Mouse (Mus musculus): ENCODE data around the gene Tmem136. TPM values are rescaled to one million over a fixed set of nuclear protein-coding genes. Genes with fewer than 3 reads are reported as not detected.
"Not testable (repeated sequence)": the region's sequence is repeated elsewhere in the genome, so short reads cannot be mapped to it uniquely, and the experiment has no call there.

Tmem136 gene
- polyA plus RNA-seq, 1 experiment from 2014 or later = 11.4 TPM

- 84% methylated on average over 10 of the region's 10 CpGs for WGBS
- Histone ChIP-seq H3K27ac (no peak overlapping the region), H3K36me3 (replicated peaks) (no peaks in the 10 kb centered on the region), H3K4me1 (peaks cover 14% of the 10 kb centered on the region), H3K4me3 (no peak overlapping the region), H3K9me3 (no peaks in the 10 kb centered on the region), H3K27me3 (ENCODE audit: poor library complexity, severe bottlenecking) (0 out of 2 replicates have a peak, but pooled peaks cover 4% of the 10 kb centered on the region)
- no peak for DNase-seq (ENCODE audit: extremely low spot score, low spot score)
Measured at GRCm38 (mm10) chr9:43127101-43127787, 10.9 kb upstream of the Tmem136 start.

- DNase-seq (ENCODE audit: extremely low spot score, low spot score) = no peak
Measured at GRCm38 (mm10) chr9:43122379-43122778, 6.0 kb upstream of the Tmem136 start.

GRCm38 (mm10) chr9:43121948-43122347 lies 5.6 kb upstream of the Tmem136 start:
- H3K36me3 ChIP-seq (replicated peaks); H3K27me3 ChIP-seq (ENCODE audit: poor library complexity, severe bottlenecking); DNase-seq (ENCODE audit: extremely low spot score, low spot score); H3K4me1 ChIP-seq; H3K4me3 ChIP-seq; H3K9me3 ChIP-seq; H3K27ac ChIP-seq: not testable (repeated sequence)
- 87% methylated on average over 2 of the region's 2 CpGs for WGBS

More at GRCm38 (mm10) chr9:43122379-43122778, 6.0 kb upstream of the Tmem136 start:
- 61% methylated on average over 1 of the region's 1 CpGs for WGBS
- Histone ChIP-seq H3K36me3 (replicated peaks) (no peaks in the 10 kb centered on the region), H3K4me3 (no peak overlapping the region), H3K27ac (no peak overlapping the region), H3K9me3 (no peaks in the 10 kb centered on the region), H3K27me3 (ENCODE audit: poor library complexity, severe bottlenecking) (no peaks in the 10 kb centered on the region), H3K4me1 (no peaks in the 10 kb centered on the region)

DNA sequence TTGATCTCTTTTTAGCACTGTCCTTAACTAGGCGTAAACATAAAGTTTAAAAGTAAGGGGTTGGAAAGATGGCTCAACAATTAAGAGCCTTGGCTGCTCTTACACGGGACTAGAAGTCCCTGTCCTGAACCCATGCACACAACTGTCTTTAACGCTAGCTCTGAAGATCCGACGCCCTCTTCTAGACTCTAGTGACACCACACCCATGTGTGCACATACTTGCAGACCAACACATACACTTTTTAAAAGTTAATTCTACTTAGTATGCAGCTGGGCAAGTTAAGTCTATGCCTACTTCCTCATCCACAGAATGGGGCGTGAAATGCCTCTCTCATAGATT lies 597 bp upstream of the Tmem136 start:
- Histone ChIP-seq H3K4me3 (0 out of 2 replicates have a peak overlapping the region, but pooled peaks have one; percentile 71), H3K4me1 (peaks cover 22% of the 10 kb centered on the region), H3K36me3 (replicated peaks) (peaks cover 2% of the 10 kb centered on the region), H3K27ac (no peak overlapping the region), H3K9me3 (no peaks in the 10 kb centered on the region), H3K27me3 (ENCODE audit: poor library complexity, severe bottlenecking) (no peaks in the 10 kb centered on the region; the same call in 1 of the 2 replicates)
- no peak for DNase-seq (ENCODE audit: extremely low spot score, low spot score)
- 84% methylated on average over 6 of the region's 6 CpGs for WGBS

DNA sequence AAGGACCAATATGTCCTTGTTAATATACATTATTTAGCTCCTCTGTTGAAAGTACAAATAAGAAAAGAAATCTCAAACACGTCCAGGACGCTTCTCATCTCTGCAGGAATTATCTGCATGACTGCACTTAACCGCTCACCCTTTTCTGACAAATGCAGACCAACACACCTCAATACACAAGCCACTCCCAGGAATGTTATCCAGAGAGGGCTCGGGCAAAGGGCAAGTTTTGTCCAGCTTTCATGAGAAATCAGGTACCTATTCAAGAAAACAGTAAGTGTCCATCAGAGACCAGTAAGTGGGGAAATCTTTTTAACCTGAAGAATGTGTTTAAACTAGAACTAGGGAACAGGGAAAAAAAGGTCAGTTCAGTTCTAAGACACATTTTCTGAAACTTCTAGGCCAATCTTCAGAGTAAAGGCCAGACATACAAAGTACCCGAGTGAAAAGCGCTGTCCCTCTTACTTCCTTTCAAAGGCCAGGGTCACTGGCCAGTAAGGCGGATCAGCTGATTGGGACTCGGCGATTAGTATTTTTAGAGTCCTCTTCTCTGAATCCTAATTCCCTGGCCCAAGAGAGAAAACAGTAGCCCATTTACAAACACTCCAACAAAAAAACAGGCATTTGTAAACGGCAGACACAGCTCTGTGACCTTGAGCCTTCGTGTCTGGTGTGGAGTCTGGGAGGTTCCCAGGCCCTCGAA lies 788 bp downstream of the Tmem136 start:
- no peaks in the 10 kb centered on the region; the same call in 1 of the 2 replicates for H3K27me3 ChIP-seq (ENCODE audit: poor library complexity, severe bottlenecking)
- 13% methylated on average over 12 of the region's 12 CpGs for whole genome bisulfite sequencing
- peaks cover 22% of the 10 kb centered on the region for H3K4me1 ChIP-seq
- H3K9me3 ChIP-seq = no peaks in the 10 kb centered on the region
- H3K4me3 ChIP-seq = peak overlapping the region; percentile 71
- peak overlapping the region; percentile 85 for H3K27ac ChIP-seq
- DNase-seq (ENCODE audit: extremely low spot score, low spot score) = no peak
- H3K36me3 ChIP-seq (replicated peaks) = peaks cover 16% of the 10 kb centered on the region

DNA sequence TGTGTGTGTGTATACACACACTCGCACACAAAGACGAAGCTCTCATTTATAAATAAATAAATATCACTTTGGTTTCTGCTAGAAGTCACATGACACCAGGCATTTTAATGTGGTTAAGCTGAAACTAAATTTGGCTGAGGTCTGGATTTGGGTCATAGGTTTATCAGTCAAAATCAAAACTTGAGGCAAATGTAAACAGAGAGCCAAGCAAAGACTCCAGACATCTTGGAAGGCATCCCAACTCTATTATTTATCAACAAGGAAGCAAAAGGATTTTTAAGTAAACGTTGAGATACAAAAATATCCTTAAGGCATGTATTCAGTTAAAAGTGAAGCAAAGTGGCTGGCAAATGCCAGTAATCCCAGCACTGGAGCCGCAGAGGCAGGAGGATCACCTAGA lies 1.5 kb downstream of the Tmem136 start:
- no peak for DNase-seq (ENCODE audit: extremely low spot score, low spot score)
- Histone ChIP-seq H3K4me3 (peak overlapping the region; percentile 71; the same call in 1 of the 2 replicates), H3K27ac (no peak overlapping the region), H3K27me3 (ENCODE audit: poor library complexity, severe bottlenecking) (no peaks in the 10 kb centered on the region; the same call in 1 of the 2 replicates), H3K36me3 (replicated peaks) (peaks cover 21% of the 10 kb centered on the region), H3K4me1 (peaks cover 22% of the 10 kb centered on the region), H3K9me3 (no peaks in the 10 kb centered on the region)
- WGBS = 94% methylated on average over 4 of the region's 4 CpGs

DNA sequence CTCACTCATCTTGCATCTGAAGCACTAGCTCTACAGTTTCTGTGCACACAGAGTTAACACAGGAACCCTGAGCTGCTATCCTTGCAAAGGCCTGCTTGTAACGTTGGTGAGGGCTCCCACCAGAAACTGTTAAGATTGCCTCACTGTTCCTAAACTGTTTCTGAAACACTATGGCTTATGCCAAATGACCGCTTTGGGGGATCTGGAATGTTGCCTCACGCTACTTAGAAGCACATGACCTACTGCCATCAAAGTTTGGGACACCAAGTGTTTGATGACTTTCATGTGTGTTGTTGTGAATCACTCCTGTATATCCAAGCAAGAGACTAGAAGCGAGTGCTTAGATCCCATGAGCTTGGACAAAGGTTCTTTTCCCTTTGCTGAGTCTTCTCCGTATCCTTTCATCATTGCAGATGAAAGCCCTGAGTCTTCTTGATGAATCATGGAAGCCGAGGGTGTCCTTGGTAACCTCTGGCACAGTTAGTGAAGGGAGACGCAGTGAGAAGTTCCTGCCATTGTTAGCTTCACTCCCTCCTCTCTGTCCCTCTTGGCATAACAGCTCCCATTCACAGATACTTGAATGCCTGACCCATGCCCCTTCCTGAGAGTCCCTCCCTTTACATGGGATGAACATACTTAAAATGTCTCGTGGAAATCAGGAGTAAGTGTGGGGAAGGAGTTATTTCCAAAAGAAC lies 5.9 kb downstream of the Tmem136 start:
- no peak overlapping the region for H3K27ac ChIP-seq
- H3K27me3 ChIP-seq (ENCODE audit: poor library complexity, severe bottlenecking) = no peaks in the 10 kb centered on the region
- peaks cover 18% of the 10 kb centered on the region for H3K4me1 ChIP-seq
- no peaks in the 10 kb centered on the region for H3K9me3 ChIP-seq
- H3K4me3 ChIP-seq = no peak overlapping the region
- no peak for DNase-seq (ENCODE audit: extremely low spot score, low spot score)
- peaks cover 21% of the 10 kb centered on the region for H3K36me3 ChIP-seq (replicated peaks)
- WGBS = 87% methylated on average over 8 of the region's 8 CpGs

GRCm38 (mm10) chr9:43109125-43109524 lies 7.2 kb downstream of the Tmem136 start:
- Histone ChIP-seq H3K36me3 (replicated peaks) (peaks cover 21% of the 10 kb centered on the region), H3K4me3 (no peak overlapping the region), H3K27ac (no peak overlapping the region), H3K9me3 (no peaks in the 10 kb centered on the region), H3K27me3 (ENCODE audit: poor library complexity, severe bottlenecking) (no peaks in the 10 kb centered on the region), H3K4me1 (peaks cover 21% of the 10 kb centered on the region)
- 84% methylated on average over 7 of the region's 7 CpGs for WGBS
- no peak for DNase-seq (ENCODE audit: extremely low spot score, low spot score)

DNA sequence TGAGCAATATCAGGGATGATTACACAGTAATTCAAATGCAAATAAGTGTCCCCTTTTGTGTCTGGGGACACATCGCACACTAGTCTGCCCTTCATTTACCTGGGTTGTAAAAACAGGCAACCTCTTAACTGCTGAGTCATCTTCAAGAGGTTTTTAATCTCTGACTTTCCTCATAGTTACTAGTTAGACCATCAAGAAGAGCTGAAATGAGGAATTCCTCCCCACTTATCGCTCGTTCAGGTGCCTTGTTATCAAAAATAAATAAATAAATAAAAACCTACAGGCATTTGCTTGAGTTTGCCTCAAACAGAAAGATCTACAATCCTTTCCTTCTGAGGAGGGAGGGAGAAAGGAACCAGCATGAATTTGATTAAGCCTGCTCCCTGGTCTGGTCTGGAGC lies 7.6 kb downstream of the Tmem136 start:
- no peak for DNase-seq (ENCODE audit: extremely low spot score, low spot score)

DNA sequence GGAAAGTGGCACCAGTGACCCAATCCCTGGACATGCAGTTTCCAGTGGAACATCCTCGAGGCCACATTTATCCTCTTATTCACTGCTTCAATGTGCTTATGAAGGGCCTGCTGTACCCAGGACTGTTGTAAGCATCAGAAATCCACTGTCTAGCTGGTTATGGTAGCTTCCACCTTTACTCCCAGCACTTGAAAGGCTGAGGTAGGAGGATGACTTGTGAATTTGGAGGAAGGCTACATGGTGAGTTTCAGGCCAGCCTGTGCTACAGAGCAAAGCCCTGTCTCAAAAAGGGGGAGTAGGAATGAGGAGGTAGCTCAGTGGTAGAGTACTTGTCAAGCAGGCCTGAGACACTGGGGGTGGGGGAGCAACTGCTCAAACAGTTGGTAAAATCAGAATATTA lies 8.3 kb downstream of the Tmem136 start:
- no peak for DNase-seq (ENCODE audit: extremely low spot score, low spot score)
- H3K36me3 ChIP-seq (replicated peaks) = peaks cover 21% of the 10 kb centered on the region
- no peaks in the 10 kb centered on the region for H3K27me3 ChIP-seq (ENCODE audit: poor library complexity, severe bottlenecking)
- no peak overlapping the region for H3K4me3 ChIP-seq
- WGBS = 91% methylated on average over 1 of the region's 1 CpGs
- H3K9me3 ChIP-seq = no peaks in the 10 kb centered on the region
- H3K27ac ChIP-seq = no peak overlapping the region
- H3K4me1 ChIP-seq = peaks cover 32% of the 10 kb centered on the region

More for the DNA sequence above, 7.6 kb downstream of the Tmem136 start:
- WGBS = 90% methylated on average over 3 of the region's 3 CpGs
- Histone ChIP-seq H3K36me3 (replicated peaks) (peaks cover 21% of the 10 kb centered on the region), H3K9me3 (no peaks in the 10 kb centered on the region), H3K27me3 (ENCODE audit: poor library complexity, severe bottlenecking) (no peaks in the 10 kb centered on the region), H3K27ac (no peak overlapping the region), H3K4me3 (no peak overlapping the region), H3K4me1 (peaks cover 25% of the 10 kb centered on the region)

DNA sequence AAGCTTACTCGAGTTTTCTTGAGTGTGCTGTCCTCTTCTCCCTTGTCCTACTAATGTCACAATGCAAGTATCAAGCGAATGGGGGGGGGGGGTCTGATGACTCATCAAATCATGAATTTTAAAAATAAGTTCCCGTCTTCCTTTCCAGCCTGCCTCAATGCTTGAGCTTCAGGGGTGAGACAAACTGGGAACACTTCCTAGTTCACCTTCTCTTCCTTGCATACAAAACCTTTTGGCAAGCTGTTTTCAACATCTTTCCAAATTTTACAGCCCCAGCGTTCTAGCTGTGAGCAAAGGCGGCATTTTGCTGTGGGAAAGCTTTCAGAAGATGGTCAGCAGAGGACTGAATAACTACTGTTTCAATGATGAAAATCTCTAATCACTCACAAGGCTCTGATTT lies 8.8 kb downstream of the Tmem136 start:
- Histone ChIP-seq H3K27me3 (ENCODE audit: poor library complexity, severe bottlenecking) (no peaks in the 10 kb centered on the region), H3K9me3 (no peaks in the 10 kb centered on the region), H3K4me1 (peaks cover 37% of the 10 kb centered on the region), H3K27ac (no peak overlapping the region), H3K4me3 (no peak overlapping the region), H3K36me3 (replicated peaks) (peaks cover 21% of the 10 kb centered on the region)
- 63% methylated on average over 5 of the region's 5 CpGs for WGBS
- DNase-seq (ENCODE audit: extremely low spot score, low spot score) = no peak

- WGBS = 49% methylated on average over 10 of the region's 10 CpGs
- no peak for DNase-seq (ENCODE audit: extremely low spot score, low spot score)
- H3K27ac ChIP-seq = peak within 1 kb of the TSS; percentile 95
Measured at GRCm38 (mm10) chr9:43107187-43107517, 9.2 kb downstream of the Tmem136 start, which contains the start of gene Arhgef12. Gene Arhgef12, minus strand, starts transcription at chr9:43107239.

More at GRCm38 (mm10) chr9:43107187-43107517, 9.2 kb downstream of the Tmem136 start, which contains the start of gene Arhgef12:
- no peaks in the 10 kb centered on the region for H3K27me3 ChIP-seq (ENCODE audit: poor library complexity, severe bottlenecking)
- peaks cover 21% of the 10 kb centered on the region for H3K36me3 ChIP-seq (replicated peaks)
- peaks cover 41% of the 10 kb centered on the region for H3K4me1 ChIP-seq
- H3K4me3 ChIP-seq = peak within 1 kb of the TSS; percentile 88
- H3K9me3 ChIP-seq = no peaks in the 10 kb centered on the region
